Mouse (Mus musculus) left cerebral cortex, adult 11 months (tissue): ENCODE data around the gene Tle4.
"Not testable (repeated sequence)": the region's sequence is repeated elsewhere in the genome, so short reads cannot be mapped to it uniquely, and the experiment has no call there.

Experiments
- DNase-seq: peaks from one replicate; pipeline ENCODE4 v3.0.0; 2022; ENCODE audit warnings: low spot score

Tle4 gene

GRCm38 (mm10) chr19:14597917-14598689, at the start of gene Tle4:
Gene Tle4, minus strand, starts transcription at chr19:14598051.
- peak; percentile 100 for DNase-seq

GRCm38 (mm10) chr19:14645666-14646065, 47.8 kb upstream of the Tle4 start:
- no peak for DNase-seq

- no peak for DNase-seq
Measured at GRCm38 (mm10) chr19:14644756-14645155, 46.9 kb upstream of the Tle4 start.

- DNase-seq, result not testable (repeated sequence)
Measured at GRCm38 (mm10) chr19:14643091-14643490, 45.2 kb upstream of the Tle4 start.

- DNase-seq, result no peak
Measured at GRCm38 (mm10) chr19:14642663-14643062, 44.8 kb upstream of the Tle4 start.

GRCm38 (mm10) chr19:14635213-14635928, 37.5 kb upstream of the Tle4 start:
- no peak for DNase-seq

GRCm38 (mm10) chr19:14623355-14623754, 25.5 kb upstream of the Tle4 start:
- no peak for DNase-seq

GRCm38 (mm10) chr19:14620534-14620933, 22.7 kb upstream of the Tle4 start:
- peak; percentile 18 for DNase-seq

- no peak for DNase-seq
Measured at GRCm38 (mm10) chr19:14619814-14620213, 22.0 kb upstream of the Tle4 start.

- no peak for DNase-seq
Measured at GRCm38 (mm10) chr19:14614816-14615215, 17.0 kb upstream of the Tle4 start.

- no peak for DNase-seq
Measured at GRCm38 (mm10) chr19:14610542-14611317, 12.9 kb upstream of the Tle4 start.

GRCm38 (mm10) chr19:14600841-14601240, 3.0 kb upstream of the Tle4 start:
- no peak for DNase-seq

GRCm38 (mm10) chr19:14600354-14600753, 2.5 kb upstream of the Tle4 start:
- no peak for DNase-seq

GRCm38 (mm10) chr19:14599851-14600251, 2.0 kb upstream of the Tle4 start:
- DNase-seq, result no peak

GRCm38 (mm10) chr19:14598690-14599288, 938 bp upstream of the Tle4 start:
- DNase-seq, result no peak

- DNase-seq, result no peak
Measured at GRCm38 (mm10) chr19:14596941-14597916, 622 bp downstream of the Tle4 start.

- DNase-seq, result no peak
Measured at GRCm38 (mm10) chr19:14596358-14596940, 1.4 kb downstream of the Tle4 start.

GRCm38 (mm10) chr19:14595390-14595997, 2.4 kb downstream of the Tle4 start:
- DNase-seq, result no peak

- no peak for DNase-seq
Measured at GRCm38 (mm10) chr19:14594537-14594936, 3.3 kb downstream of the Tle4 start.
